Mouse (Mus musculus) macrophage (primary cell): Measurements from ENCODE around the gene Cntnap2. TPM values are rescaled to one million over a fixed set of nuclear protein-coding genes. Genes with fewer than 3 reads are reported as not detected.

ENCODE experiments used
- H3K27ac ChIP-seq: fragments of 350-480 bp; formaldehyde crosslinking; 2 replicates; pipeline ENCODE4 v1.9.0; 2021
- H3K36me3 ChIP-seq: fragments of 350-480 bp; formaldehyde crosslinking; 2 replicates; pipeline ENCODE4 v1.9.0; 2021; ENCODE audit errors: inconsistent target
- H3K4me3 ChIP-seq: fragments of 350-480 bp; formaldehyde crosslinking; 2 replicates; pipeline ENCODE4 v1.9.0; 2021; ENCODE audit errors: inconsistent target
- H3K79me2 ChIP-seq: fragments of 350-480 bp; formaldehyde crosslinking; 2 replicates; pipeline ENCODE4 v1.9.0; 2021; ENCODE audit errors: inconsistent target
- WGBS: methylation state at CpG from one replicate; pipeline ENCODE4 v1.1.7; 2026; ENCODE audit warnings: inconsistent platforms; ENCODE audit not compliant: missing documents; 5-methylcytosine and 5-hydroxymethylcytosine counted together
- polyA plus RNA-seq: library from polyadenylated mRNA; stranded (reverse); fragments of 250-400 nt; gene quantifications from 3 replicates; pipeline ENCODE4 v1.2.4, GENCODE M21; 2018; ENCODE audit warnings: inconsistent platforms

The Cntnap2 gene
- polyA plus RNA-seq, 1 experiment from 2014 or later = not detected

- H3K27ac ChIP-seq = no peak overlapping the region
- WGBS = 76% methylated on average over 3 of the region's 3 CpGs
- H3K36me3 ChIP-seq = no peaks in the 10 kb centered on the region
- H3K79me2 ChIP-seq = no peaks in the 10 kb centered on the region
- no peak overlapping the region for H3K4me3 ChIP-seq
These were observed 459.1 kb downstream of the Cntnap2 start for GRCm38 (mm10) chr6:45518221-45518620.

GRCm38 (mm10) chr6:45536999-45537398, 477.8 kb downstream of the Cntnap2 start:
- Histone ChIP-seq H3K36me3 (no peaks in the 10 kb centered on the region), H3K79me2 (no peaks in the 10 kb centered on the region), H3K4me3 (no peak overlapping the region), H3K27ac (no peak overlapping the region)
- 94% methylated on average over 2 of the region's 2 CpGs for WGBS

GRCm38 (mm10) chr6:45544319-45544875, 485.2 kb downstream of the Cntnap2 start:
- Histone ChIP-seq H3K79me2 (no peaks in the 10 kb centered on the region), H3K27ac (no peak overlapping the region), H3K4me3 (no peak overlapping the region), H3K36me3 (no peaks in the 10 kb centered on the region)
- 84% methylated on average over 7 of the region's 7 CpGs for WGBS

GRCm38 (mm10) chr6:45559724-45560123, 500.6 kb downstream of the Cntnap2 start:
- H3K36me3 ChIP-seq = no peaks in the 10 kb centered on the region
- no peaks in the 10 kb centered on the region for H3K79me2 ChIP-seq
- no peak overlapping the region for H3K4me3 ChIP-seq
- no peak overlapping the region for H3K27ac ChIP-seq
- 88% methylated on average over 1 of the region's 1 CpGs for WGBS

- H3K79me2 ChIP-seq = no peaks in the 10 kb centered on the region
- H3K27ac ChIP-seq = no peak overlapping the region
- 89% methylated on average over 6 of the region's 6 CpGs for WGBS
- no peak overlapping the region for H3K4me3 ChIP-seq
- H3K36me3 ChIP-seq = no peaks in the 10 kb centered on the region
These were observed 525.4 kb downstream of the Cntnap2 start for GRCm38 (mm10) chr6:45584467-45585094.

- H3K4me3 ChIP-seq = no peak overlapping the region
- H3K27ac ChIP-seq = no peak overlapping the region
- H3K79me2 ChIP-seq = no peaks in the 10 kb centered on the region
- no peaks in the 10 kb centered on the region for H3K36me3 ChIP-seq
These were observed 529.9 kb downstream of the Cntnap2 start for GRCm38 (mm10) chr6:45589084-45589483.

- H3K27ac ChIP-seq = no peak overlapping the region
These were observed 587.9 kb downstream of the Cntnap2 start for GRCm38 (mm10) chr6:45647017-45647416.

GRCm38 (mm10) chr6:45648419-45648818, 589.3 kb downstream of the Cntnap2 start:
- Histone ChIP-seq H3K27ac (no peak overlapping the region), H3K79me2 (no peaks in the 10 kb centered on the region), H3K36me3 (no peaks in the 10 kb centered on the region), H3K4me3 (no peak overlapping the region)
- 83% methylated on average over 2 of the region's 2 CpGs for WGBS

More at GRCm38 (mm10) chr6:45647017-45647416, 587.9 kb downstream of the Cntnap2 start:
- Histone ChIP-seq H3K36me3 (no peaks in the 10 kb centered on the region), H3K79me2 (no peaks in the 10 kb centered on the region), H3K4me3 (no peak overlapping the region)

GRCm38 (mm10) chr6:45700287-45700686, 641.1 kb downstream of the Cntnap2 start:
- H3K36me3 ChIP-seq = no peaks in the 10 kb centered on the region
- no peak overlapping the region for H3K27ac ChIP-seq
- H3K79me2 ChIP-seq = no peaks in the 10 kb centered on the region
- H3K4me3 ChIP-seq = no peak overlapping the region

- Histone ChIP-seq H3K27ac (no peak overlapping the region), H3K36me3 (no peaks in the 10 kb centered on the region), H3K4me3 (no peak overlapping the region), H3K79me2 (no peaks in the 10 kb centered on the region)
These were observed 732.5 kb downstream of the Cntnap2 start for GRCm38 (mm10) chr6:45791612-45792011.

GRCm38 (mm10) chr6:45841626-45842341, 782.6 kb downstream of the Cntnap2 start:
- Histone ChIP-seq H3K27ac (no peak overlapping the region), H3K36me3 (no peaks in the 10 kb centered on the region), H3K79me2 (no peaks in the 10 kb centered on the region), H3K4me3 (no peak overlapping the region)
- 81% methylated on average over 4 of the region's 4 CpGs for WGBS

- 64% methylated on average over 1 of the region's 1 CpGs for WGBS
- Histone ChIP-seq H3K36me3 (no peaks in the 10 kb centered on the region), H3K79me2 (no peaks in the 10 kb centered on the region), H3K27ac (no peak overlapping the region), H3K4me3 (no peak overlapping the region)
These were observed 784.6 kb downstream of the Cntnap2 start for GRCm38 (mm10) chr6:45843736-45844135.

- H3K4me3 ChIP-seq = no peak overlapping the region
- no peaks in the 10 kb centered on the region for H3K36me3 ChIP-seq
- H3K27ac ChIP-seq = no peak overlapping the region
- H3K79me2 ChIP-seq = no peaks in the 10 kb centered on the region
- WGBS = 88% methylated on average over 3 of the region's 3 CpGs
These were observed 812.3 kb downstream of the Cntnap2 start for GRCm38 (mm10) chr6:45871409-45871992.

- Histone ChIP-seq H3K4me3 (no peak overlapping the region), H3K79me2 (no peaks in the 10 kb centered on the region), H3K27ac (no peak overlapping the region), H3K36me3 (no peaks in the 10 kb centered on the region)
- WGBS = 100% methylated on average over 1 of the region's 1 CpGs
These were observed 826.3 kb downstream of the Cntnap2 start for GRCm38 (mm10) chr6:45885486-45885885.

GRCm38 (mm10) chr6:45887901-45888300, 828.7 kb downstream of the Cntnap2 start:
- Histone ChIP-seq H3K79me2 (no peaks in the 10 kb centered on the region), H3K36me3 (no peaks in the 10 kb centered on the region), H3K4me3 (no peak overlapping the region), H3K27ac (no peak overlapping the region)
- WGBS = 56% methylated on average over 3 of the region's 3 CpGs
